Mouse (Mus musculus): ENCODE measurements around the gene Rbms2.

DNA sequence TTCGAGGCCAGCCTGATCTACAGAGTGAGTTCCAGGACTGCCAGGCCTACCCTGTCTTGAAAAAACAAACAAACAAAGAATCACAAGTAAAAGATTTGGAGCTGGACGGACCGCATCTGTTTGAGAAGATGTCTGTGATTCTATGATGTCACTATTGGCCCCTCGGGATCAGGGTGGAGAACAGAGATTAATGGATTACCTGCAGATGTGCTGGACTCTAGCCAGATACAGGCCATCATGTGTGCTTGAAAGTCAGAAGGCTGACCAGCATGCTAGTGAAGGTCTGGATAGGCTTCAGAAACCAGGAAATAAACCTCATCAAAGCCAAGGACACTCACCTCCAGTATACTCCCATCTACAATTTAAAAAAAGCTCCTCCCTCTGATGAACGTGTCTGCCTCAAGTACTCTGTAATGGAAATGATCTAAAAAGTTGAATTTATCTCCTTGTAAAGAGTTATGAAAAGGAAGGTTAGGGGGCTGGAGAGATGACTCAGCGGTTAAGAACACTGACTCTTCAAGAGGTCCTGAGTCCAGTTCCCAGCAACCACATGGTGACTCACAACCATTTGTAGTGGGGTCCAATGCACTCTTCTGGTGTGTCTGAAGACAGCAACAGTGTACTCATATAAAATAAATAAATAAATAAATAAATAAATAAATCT, 5.3 kb upstream of the Rbms2 start:
- no peak for TF ChIP-seq HCFC1 (IDR thresholded peaks at IDR 0.05; ENCODE audit: borderline replicate concordance, insufficient read depth, low read length)
- no peak for TF ChIP-seq MAFK (IDR thresholded peaks at IDR 0.05; ENCODE audit: insufficient read depth, low read depth, low read length)
- TF ChIP-seq ZNF384 (IDR thresholded peaks at IDR 0.05; ENCODE audit: low read depth, low read length): no peak
- no peak for TF ChIP-seq ZC3H11A (IDR thresholded peaks at IDR 0.05; ENCODE audit: borderline replicate concordance, low read depth, low read length)
- no peak for TF ChIP-seq CHD2 (IDR thresholded peaks at IDR 0.05; ENCODE audit: low read depth, low read length)

Data from ES-E14 (cell line).